Mouse (Mus musculus): ENCODE measurements at regions not wholly inside any gene's neighbourhood (a gene's known extent, or its start where the extent isn't known, plus 50 kb on each side); places are given as distances from the start of the nearest gene placed in this dataset.

- no peak for DNase-seq (ENCODE audit: low read depth, low spot score)
These were observed 645.6 kb upstream of the Zfp804a start for GRCm38 (mm10) chr2:81407372-81407771.

- peak; percentile 5 for DNase-seq (ENCODE audit: low read depth, low spot score)
These were observed 641.3 kb upstream of the Zfp804a start for GRCm38 (mm10) chr2:81411751-81412150.

GRCm38 (mm10) chr2:81431411-81431810 lies 621.6 kb upstream of the Zfp804a start:
- peak; percentile 51 for DNase-seq (ENCODE audit: low read depth, low spot score)

GRCm38 (mm10) chr2:81439082-81439481 lies 613.9 kb upstream of the Zfp804a start:
- DNase-seq (ENCODE audit: low read depth, low spot score): no peak

GRCm38 (mm10) chr2:81440929-81441328 lies 612.1 kb upstream of the Zfp804a start:
- peak; percentile 49 for DNase-seq (ENCODE audit: low read depth, low spot score)

GRCm38 (mm10) chr2:81450514-81450913 lies 602.5 kb upstream of the Zfp804a start:
- DNase-seq (ENCODE audit: low read depth, low spot score): no peak

- DNase-seq (ENCODE audit: low read depth, low spot score): no peak
These were observed 564.2 kb upstream of the Zfp804a start for GRCm38 (mm10) chr2:81488821-81489220.

GRCm38 (mm10) chr2:81506985-81507384 lies 546.0 kb upstream of the Zfp804a start:
- DNase-seq (ENCODE audit: low read depth, low spot score): no peak

- peak; percentile 53 for DNase-seq (ENCODE audit: low read depth, low spot score)
These were observed 539.9 kb upstream of the Zfp804a start for GRCm38 (mm10) chr2:81513030-81513579.

GRCm38 (mm10) chr2:81538111-81538510 lies 514.9 kb upstream of the Zfp804a start:
- DNase-seq (ENCODE audit: low read depth, low spot score): peak; percentile 15

- DNase-seq (ENCODE audit: low read depth, low spot score): peak; percentile 71
These were observed 503.9 kb upstream of the Zfp804a start for GRCm38 (mm10) chr2:81549158-81549557.

GRCm38 (mm10) chr2:81582111-81582510 lies 470.9 kb upstream of the Zfp804a start:
- DNase-seq (ENCODE audit: low read depth, low spot score): peak; percentile 5

Data from brain, adult 2 months (tissue).